Mouse (Mus musculus) myocyte (in vitro differentiated cells): ENCODE measurements around the gene Bmper.

ENCODE experiments used
- CEBPB ChIP-seq: IDR thresholded peaks from 2 replicates; pipeline ENCODE4 v1.6.1; 2011; ENCODE audit warnings: mild to moderate bottlenecking, moderate library complexity; ENCODE audit not compliant: poor library complexity, insufficient read depth, severe bottlenecking
- E2F4 ChIP-seq: IDR thresholded peaks from one replicate; pipeline ENCODE4 v1.6.1; 2011; ENCODE audit warnings: mild to moderate bottlenecking, control low read depth, moderate library complexity; ENCODE audit not compliant: insufficient read depth
- MAX ChIP-seq: IDR thresholded peaks from one replicate; pipeline ENCODE4 v1.6.1; 2011; ENCODE audit warnings: low read depth, mild to moderate bottlenecking, control low read depth
- MYOD1 ChIP-seq, 3 experiments: IDR thresholded peaks; one replicate each; pipeline ENCODE4 v1.6.1; 2011; ENCODE audit warnings: control low read depth in 2 of 3, low read depth in 2 of 3, mild to moderate bottlenecking in 2 of 3, moderate library complexity in 1 of 3; ENCODE audit not compliant: insufficient read length in 2 of 3, control insufficient read depth in 1 of 3
- MYOG ChIP-seq, 3 experiments: IDR thresholded peaks; one replicate each; pipeline ENCODE4 v1.6.1; 2011; ENCODE audit warnings: control low read depth in 2 of 3, low read depth in 2 of 3, mild to moderate bottlenecking in 2 of 3; ENCODE audit not compliant: insufficient read length in 2 of 3, control insufficient read depth in 1 of 3, insufficient read depth in 1 of 3
- POLR2A ChIP-seq: IDR thresholded peaks from one replicate; pipeline ENCODE4 v1.6.1; 2011; ENCODE audit warnings: low read depth, mild to moderate bottlenecking, control low read depth, moderate library complexity; ENCODE audit not compliant: insufficient read length
- POLR2AphosphoS2 ChIP-seq: IDR thresholded peaks from one replicate; pipeline ENCODE4 v1.6.1; 2011; ENCODE audit warnings: low read depth, control low read depth; ENCODE audit not compliant: insufficient read length
- REST ChIP-seq: IDR thresholded peaks from one replicate; pipeline ENCODE4 v1.6.1; 2011; ENCODE audit warnings: mild to moderate bottlenecking, control low read depth, moderate library complexity; ENCODE audit not compliant: insufficient read depth, insufficient read length
- SRF ChIP-seq: IDR thresholded peaks from one replicate; pipeline ENCODE4 v1.6.1; 2011; ENCODE audit warnings: low read depth; ENCODE audit not compliant: control insufficient read depth, insufficient read length
- TCF12 ChIP-seq: IDR thresholded peaks from one replicate; pipeline ENCODE4 v1.6.1; 2011; ENCODE audit warnings: mild to moderate bottlenecking, control low read depth; ENCODE audit not compliant: poor library complexity, insufficient read depth, severe bottlenecking
- USF1 ChIP-seq: IDR thresholded peaks from one replicate; pipeline ENCODE4 v1.6.1; 2011; ENCODE audit warnings: low read depth, mild to moderate bottlenecking, control low read depth, moderate library complexity

- TF ChIP-seq POLR2AphosphoS2 (no peak), TCF12 (no peak), CEBPB (no peak), POLR2A (no peak), E2F4 (no peak), USF1 (no peak), MAX (no peak), REST (no peak), MYOD1 (IDR thresholded peaks at IDR 0.05; ENCODE audit: control insufficient read depth in 1 of 3, insufficient read length in 2 of 3, low read depth in 2 of 3) (no peak), MYOG (IDR thresholded peaks at IDR 0.05; ENCODE audit: control insufficient read depth in 1 of 3, insufficient read depth in 1 of 3, insufficient read length in 2 of 3, low read depth in 2 of 3) (no peak), SRF (no peak)
These were observed 187.7 kb downstream of the Bmper start for GRCm38 (mm10) chr9:23410567-23410966.
